Mouse (Mus musculus): ENCODE results near the gene Cfap97d2.

Gene Cfap97d2

DNA sequence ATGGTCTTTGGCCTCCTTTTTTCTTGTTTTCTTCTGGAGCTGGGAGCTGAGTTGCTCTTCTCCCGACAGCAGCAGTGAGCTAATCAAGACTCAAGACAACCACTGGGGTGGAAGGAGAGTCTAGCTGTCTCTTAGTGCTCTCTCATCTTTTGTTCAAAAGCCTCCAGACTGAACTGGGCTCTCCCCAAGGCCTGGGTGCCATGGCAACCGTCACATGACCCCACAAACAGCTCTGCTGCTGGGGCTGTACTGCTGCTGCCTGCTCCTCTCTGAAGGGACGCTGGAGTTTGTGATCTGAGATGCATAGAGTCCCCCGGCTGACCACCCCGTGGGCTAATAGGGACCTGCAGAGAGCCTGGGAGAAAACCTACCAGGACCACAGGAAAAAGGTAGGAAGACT lies at the start of gene Cfap97d2:
Cfap97d2 (plus strand) TSS at position 222 of the 400 bp plus-strand sequence.
- DNase-seq: peak; percentile 26

DNA sequence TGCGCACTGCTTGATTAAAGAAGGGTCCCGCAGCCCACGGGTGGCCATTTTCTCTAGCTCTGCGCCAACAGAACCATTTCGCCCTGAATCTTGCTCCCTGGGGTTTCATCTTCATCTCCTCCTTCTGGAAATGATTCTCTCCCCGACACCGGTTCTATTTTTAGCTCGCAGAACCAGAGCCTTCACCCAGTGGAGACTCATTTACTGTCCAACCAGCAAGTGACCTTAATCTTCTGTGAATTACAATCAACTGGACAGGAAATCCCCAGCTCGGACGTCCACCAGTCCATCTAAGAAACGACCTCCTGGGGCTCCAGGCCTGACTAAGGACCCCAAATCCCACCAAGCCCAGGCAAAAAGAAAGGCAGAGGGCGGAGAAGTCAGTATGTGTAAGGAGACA lies 48.2 kb upstream of the Cfap97d2 start:
- DNase-seq: no peak

DNA sequence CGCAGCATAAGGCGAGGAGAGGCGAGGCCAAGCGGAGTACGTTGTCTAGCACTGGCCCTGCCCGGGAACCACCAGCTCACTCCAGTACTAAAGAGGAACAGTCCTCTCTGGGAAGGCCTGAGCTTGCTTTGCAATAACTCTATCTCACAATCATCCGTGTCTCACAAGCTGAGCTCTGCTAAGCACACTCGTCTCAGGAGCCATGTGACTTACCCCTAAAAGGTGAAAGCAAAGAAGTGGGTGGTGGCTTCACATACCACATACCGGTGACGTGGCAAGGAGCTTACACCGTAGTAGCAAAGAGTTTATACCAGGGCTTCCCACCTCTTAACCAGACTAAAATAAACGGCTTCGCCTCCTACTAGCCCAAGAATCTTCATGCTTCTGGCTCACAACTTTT lies 45.4 kb upstream of the Cfap97d2 start:
- DNase-seq: no peak

DNA sequence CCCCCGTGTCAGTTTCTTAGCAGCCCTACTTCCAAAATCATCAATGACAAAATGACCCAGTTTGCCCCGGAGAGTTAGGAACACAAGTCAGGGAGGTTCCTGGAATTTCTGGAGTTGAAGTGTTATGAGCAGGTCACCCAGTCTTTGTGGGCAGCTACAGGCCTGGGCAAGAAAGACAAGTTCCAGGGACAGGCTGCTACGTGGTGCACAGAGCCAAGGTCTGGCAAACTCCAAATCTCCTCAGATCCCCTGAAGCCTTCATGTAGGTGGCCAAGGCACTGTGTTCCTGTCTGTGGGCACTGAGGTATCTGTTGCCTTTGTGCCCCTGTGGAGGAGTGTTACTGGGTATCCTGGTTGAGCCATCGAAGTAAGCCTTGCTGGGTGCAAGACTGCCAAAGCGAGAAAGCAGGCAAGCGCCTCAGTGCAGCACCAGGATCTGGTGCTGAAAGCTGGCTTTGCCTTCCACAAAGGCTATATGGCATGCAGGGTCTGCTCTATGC lies 40.9 kb upstream of the Cfap97d2 start:
- DNase-seq: no peak

DNA sequence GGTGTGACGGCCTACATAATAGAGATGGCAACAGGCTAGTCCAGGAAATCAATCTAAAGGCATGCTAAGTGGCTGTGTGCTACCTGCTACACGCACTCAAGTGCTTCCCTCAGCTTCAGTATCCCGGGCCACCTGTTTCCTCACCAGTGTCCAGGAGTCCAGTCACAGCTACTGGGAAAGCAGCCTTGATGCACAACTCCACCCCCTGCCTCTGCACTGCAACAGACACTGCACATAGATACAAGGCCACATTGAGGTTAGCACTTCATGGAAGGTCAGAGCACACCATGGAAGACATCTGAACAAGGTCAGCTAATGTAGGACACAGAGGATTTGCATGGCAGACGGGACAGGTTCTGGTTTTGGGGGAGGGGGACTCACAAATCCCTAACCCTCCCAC lies 40.2 kb upstream of the Cfap97d2 start:
- no peak for DNase-seq

DNA sequence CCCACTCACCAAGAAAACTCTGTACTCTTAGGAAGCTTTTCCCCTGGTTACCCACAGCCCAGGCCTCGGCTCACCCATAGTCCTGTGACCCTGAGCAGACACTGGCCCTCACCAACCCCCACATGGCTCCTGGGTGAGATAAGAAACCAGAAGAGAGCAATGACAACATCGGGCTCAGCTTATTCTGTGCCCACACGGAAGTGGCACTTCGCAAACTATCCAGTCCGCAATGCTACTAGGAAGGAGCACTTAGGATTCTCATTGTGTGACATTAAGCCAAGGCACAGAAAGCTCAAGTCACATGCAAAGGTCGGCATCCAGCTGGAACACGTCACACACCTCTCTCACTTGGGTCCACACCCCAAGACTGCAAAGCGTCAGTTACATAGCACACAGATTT lies 39.7 kb upstream of the Cfap97d2 start:
- DNase-seq: no peak

DNA sequence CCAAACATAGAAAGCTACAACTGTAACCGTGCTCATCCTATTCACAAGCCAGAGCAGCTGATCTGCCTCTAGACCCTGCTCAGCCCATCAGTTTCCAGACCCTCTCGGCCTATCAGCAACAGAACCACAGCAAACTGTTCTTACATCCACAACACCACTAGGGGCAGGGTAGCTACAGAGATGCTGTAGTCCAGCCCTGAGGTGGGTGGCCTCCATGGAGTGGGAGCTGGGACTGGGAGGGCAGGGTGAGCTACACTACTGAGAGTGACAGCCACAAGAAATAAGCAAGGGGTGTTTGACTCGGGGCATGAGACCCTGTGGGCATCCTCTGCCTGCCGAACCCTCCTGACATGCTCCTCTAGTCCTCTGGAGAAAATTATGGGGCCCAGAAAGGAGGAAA lies 37.8 kb upstream of the Cfap97d2 start:
- no peak for DNase-seq

DNA sequence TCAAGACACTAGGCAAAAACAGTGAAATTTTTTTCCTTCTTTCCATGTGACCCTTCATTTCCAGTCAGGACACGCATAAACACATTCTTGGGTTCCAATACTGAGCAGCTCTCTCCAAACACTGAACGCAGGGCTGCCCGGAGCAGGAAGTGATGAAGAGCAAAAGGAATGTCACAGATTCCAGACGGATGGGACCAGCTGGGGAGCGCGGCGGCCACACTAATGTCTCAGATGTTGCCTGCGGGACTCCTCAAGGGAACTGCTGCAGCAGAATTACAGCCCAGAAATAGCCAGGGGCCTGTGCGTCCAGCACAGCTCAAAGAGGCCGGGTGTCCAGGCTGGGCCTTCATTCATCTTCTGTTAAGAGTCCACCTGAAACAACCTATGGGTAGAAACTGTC lies 37.3 kb upstream of the Cfap97d2 start:
- DNase-seq: peak; percentile 42

DNA sequence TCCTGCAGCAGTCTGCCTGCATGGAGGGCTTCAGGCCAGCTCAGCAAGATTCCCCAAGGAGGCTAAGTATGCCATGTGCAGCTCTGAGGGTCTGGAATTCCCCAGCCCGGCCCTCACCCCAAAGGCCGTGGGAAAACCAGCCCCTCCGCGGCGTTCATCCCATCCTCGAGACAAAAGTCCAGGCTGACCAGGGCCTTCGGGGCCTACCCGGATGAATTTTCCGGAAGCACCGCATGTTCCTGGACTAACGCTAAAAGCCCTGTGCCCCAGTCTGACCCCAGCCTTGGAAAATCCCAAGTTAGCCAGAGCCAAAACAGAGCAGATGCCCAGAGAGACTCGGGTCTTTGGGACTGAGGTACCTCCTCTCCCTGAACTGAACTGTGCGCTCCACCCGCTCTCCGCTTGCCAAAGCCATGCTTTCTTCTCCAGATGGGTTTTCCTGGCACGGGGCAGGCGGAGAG lies 35.6 kb upstream of the Cfap97d2 start:
- DNase-seq: no peak

DNA sequence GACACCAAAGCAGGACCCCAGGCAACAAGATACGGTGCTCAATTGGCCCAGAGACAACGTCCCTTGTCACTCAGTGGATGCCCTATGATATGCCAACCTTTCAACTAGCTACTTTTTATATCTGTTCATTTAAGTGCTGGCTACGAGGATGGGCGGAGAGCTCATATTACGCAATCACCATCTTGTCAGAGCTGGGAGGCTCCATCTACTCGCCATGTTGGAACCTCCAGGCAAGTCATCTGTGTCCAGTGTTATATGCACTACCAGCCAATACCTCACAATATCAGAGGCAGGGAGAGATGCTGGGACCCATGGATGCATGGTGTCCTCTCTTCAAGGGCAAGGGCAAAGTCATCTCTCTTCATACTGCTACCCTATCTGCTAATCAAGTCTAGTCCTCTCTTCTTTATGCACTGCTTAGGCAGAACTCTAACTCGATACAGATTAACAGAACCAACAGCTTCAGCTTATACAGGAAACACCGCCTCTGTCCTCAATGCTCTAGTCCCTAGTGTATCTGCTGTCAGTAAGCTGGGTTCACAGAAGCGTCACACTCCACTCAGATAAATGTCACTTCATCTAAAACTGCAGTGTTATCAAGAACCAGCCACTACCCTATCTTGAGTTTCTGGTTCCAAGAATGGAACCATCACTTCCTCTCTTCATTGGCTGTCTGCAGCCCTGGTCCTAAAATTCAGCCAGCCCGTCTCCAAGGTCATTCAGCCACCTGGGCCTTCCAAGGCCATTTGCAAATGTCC lies 34.3 kb upstream of the Cfap97d2 start:
- DNase-seq: no peak

DNA sequence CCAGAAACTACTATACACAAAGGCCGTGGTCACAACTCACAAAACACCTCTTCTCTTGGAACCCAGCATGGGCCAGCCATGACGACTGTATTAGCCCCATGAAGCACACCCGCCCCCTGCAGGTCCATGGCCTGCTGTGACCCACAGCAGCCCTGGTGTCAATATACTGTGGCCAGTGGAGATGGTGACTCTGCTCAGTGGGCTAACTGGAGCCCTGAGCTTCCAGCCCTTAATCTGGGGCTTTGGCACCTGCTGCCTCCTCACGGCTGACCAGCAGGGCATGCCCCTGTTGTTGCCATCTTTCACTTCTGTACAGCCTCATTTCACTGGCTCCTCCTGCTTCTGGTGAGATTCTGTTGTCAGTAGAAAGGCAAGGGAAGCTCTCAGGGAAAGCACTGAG lies 32.5 kb upstream of the Cfap97d2 start:
- DNase-seq: no peak

DNA sequence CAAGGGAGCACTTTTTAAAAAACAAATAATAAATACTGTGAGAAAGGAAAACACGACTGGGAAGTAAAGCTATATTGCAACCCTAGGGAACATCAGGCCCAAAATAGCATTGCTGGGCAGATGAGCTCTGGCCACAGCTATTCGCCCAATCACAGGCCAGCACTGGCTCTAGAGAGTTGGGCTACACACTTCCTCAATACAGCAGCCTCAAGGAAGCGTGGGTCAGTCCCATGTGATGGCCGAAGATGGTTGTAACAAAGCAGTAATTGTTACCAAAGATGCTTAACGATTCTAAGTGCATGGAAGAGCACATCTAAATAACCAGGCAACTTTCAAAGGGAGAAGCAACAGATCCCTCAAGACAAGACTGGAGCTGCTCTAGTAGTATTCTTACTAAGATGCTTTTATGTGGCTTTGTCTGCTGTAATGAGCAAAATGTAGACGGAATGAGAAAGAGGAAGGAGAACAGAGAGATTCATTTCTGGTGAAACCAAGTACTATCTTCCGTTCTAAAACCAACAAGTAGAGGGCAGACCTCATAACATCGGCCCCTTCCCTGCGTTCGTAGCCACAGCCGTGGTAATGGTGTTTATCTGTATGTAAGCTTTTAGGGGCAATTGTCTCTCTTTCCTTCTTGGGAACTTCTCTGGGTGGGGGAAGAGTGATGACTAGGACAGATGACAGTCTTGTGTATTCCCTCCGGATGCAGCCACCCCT lies 31.2 kb upstream of the Cfap97d2 start:
- no peak for DNase-seq

DNA sequence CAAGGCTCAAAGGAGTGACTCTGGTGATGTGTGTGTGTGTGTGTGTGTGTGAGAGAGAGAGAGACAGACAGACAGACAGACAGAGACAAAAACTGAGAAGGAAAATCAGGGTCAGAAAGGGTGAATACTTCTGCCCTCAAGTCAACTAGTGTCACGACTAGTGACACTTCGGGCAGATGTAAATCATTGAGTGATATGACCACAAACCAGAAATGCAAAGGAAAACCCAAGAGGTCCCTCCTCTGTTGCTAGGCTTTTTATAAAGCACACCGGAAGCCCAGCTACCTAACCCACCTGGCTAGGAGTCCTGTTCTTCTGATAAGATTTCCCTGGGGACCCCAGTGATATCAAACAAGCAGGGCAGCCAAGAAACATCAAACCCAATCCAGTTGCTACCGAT lies 30.6 kb upstream of the Cfap97d2 start:
- DNase-seq: no peak

DNA sequence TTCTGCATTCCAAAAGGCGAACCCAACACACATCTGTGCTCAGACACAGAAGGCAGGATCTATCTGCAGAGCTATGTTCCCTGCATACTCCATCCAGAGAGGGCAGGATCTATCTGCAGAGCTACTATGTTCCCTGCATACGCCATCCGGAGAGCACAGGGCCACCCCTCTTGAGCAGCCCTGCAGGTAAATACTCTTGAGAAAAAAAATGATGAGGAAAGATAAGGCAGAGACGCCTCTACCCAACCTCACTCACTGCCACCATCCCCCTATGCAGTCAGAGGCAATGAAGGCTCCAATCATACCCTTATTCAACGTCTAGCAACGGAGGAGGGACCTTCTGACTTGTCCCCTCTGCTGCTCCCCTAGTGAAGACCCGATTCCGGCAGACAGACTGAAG lies 30.2 kb upstream of the Cfap97d2 start:
- DNase-seq: no peak

DNA sequence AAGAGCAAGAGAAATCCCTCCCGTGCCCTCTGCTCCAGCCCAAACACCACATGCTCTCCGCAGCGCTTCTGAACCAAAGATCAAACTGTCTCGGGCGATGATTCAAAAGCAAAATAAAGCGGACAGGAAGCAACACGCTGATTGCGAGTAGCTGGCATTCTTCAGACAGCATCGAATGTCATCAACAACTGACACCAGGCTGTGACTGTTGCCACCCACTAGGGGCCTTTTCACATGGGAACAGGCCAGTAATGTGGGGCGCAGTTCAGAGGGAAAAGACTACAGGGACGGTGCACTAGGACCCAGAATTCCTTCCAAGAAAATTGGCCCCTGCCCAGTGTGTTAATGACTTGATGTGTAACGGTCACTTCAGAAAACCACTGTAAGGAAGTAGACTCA lies 29.4 kb upstream of the Cfap97d2 start:
- peak; percentile 27 for DNase-seq

DNA sequence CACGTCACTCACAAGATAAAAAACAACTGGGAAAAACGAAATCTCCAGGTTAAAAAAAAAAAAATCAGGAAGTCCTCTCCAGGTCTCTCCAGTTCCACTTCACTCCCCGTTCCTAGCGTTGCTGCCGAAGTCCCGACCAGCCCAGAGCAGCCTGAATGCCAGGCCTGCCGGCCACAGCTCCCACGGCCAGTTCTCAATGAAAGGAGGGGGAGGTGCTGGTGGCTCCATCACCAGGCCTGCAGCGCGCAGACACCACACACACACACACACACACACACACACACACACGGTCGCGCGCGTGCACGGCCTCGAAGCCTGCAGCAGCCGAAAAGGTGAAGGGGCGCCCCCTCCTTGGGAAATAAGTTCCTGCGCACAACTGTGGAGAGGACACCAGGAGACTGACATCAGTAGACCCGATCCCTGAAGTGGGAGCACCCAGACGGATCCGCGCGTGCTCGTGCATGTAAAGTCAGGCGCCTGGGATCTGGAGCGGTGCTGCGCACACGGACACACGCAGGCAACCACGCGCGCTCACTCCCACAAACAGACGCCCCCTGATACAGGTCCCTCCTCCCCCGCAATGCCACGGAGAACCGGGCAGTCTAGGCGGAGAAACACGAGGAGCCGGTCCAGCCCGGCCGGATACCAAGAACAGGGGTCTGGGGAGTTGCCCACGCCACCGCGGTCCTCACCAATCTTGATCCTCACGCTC lies 28.8 kb upstream of the Cfap97d2 start:
- peak; percentile 61 for DNase-seq

DNA sequence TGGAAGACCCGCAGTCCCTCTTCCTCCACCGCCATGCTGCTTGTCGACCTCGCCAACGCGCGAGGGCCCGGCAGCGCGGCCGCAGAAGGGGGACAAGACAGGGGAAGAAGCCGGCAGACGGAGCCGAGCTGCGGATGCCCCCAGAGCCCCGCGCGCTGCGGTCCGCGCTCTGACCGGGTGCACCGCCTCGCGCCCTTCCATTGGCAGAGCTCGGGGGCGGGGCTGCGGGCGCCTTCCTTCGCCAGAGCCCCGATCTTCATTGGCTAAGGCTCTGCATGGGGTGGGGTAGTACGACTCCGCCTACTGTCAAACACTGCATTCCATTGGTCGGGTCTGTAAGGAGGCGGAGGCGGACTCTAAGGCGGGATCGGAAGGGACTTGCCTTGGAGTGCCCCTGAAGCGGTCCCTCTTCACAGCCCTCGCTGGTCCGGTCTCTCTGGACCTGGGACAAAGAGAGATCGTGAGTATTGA lies 28.2 kb upstream of the Cfap97d2 start, which contains the start of gene Rasa3:
Rasa3 (minus strand) TSS at position 191 of the 471 bp plus-strand sequence.
- DNase-seq: peak; percentile 95

DNA sequence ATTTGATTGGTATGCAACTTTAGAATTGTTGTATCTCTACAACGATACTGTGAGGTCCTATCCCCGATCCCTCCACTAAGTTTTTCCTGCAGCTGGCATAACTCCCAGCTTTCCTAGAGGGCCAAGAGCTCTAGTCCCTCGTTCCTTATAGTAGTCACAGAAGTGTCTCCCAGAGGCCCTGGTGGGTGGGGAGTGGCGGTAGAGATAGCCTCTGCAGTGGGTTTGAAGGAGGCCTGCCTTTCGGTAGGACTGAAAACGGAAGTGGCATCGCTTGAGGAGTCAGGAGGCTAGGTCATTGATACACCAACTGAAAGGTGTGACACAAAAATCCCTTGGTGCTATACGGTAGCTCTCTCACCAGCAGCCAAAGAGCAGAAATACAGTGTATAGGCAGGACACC lies 27.5 kb upstream of the Cfap97d2 start:
- DNase-seq: peak; percentile 61

DNA sequence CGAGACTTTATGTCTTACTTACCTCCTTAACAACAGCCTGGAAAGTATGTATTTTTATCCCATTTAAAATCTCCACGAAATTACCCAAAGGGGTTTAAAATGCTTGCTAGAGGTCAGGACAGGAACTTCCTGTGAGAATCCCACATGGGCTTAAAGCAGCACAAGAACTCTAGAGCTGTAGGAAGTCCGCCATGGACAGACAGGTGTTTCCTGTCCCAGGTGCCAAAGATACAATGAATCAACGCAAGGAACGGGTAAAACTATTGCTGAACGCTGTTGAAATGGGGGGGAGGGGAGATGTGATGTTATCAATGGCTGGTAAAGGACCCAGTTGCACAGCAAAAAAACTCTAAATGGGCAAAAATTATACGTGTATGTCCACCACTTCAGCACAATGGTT lies 21.6 kb upstream of the Cfap97d2 start:
- DNase-seq: no peak

DNA sequence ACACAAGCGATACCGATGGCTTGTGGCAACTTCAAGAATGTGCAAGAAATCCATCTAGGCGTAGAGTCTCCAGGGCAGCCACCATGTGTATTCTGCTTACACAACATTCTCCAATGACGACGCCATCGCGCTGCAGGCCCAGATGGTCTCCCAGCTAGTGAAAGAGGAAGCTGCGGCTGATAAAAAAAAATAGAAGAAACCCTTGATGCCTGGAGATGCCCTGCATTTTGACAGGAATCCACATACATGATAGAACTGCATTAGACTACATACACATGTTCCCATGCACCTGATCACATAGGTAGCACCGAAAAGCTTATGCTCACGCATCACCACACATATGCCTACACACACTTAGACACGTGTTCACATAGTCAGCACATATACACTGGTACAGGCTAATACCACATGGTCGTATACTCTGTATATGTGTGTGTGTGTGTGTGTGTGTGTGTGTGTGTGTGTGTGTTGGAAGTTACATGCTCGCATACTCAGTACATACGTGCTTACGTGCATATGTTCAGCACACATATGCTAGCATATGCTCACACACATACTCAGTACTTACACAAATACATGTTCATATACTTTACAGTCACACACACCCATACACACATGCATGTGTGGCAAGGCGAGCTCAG lies 19.9 kb upstream of the Cfap97d2 start:
- DNase-seq: peak; percentile 39

DNA sequence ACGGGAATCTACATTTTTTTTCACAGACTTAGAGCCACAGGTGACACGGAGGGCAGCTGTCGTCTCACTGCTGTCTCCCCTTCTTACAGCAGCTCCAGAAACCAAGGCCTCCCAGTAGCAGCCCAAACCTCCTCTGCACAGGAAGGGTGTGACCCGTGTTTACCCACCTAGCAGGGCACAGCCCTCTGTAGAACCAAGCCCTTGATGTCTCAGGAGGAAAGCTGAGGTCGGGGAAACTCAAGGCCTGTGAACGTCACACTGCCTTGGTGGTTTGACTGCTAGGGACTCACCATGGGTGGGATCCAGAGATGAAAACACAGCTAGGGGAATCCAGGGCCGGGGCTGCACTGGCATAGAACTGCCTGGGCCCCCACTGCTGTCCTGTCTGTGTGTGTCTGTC lies 19.3 kb upstream of the Cfap97d2 start:
- DNase-seq: no peak

DNA sequence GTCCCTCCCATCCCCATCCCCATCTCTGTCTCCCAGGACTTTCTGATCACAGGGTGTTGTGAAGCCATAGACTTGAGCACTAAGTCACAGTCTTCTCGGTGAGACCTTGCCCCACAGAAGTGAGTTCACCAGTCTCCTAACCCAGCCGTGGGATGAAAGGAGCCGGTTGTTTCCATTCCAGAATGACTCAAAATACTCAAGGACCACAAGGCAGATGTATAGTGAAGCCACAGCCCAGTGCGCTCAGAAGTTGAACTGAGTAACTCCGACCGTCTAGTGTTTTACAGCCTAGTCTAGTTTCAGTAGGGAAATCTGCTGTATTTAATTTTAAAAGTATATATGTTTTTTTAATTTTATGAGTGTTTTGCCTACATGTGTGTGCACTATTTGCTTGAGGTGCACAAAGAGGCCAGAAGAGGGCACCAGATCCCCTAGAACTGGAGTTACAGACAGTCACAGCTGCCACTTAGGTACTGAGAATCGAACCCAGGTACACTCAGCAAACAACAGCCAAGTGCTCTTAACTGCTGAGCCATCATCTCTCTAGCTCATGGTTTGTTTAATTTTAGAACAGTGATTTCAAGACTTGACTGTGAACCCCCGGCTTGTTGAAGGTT lies 18.5 kb upstream of the Cfap97d2 start:
- DNase-seq: no peak

Data from liver (tissue).